17 mouse cellular contexts compared by ENCODE assay signal in genomic region chr14:86067743-86068142, GRCm38 (mm10).
A peak's percentile ranks its signal among the peaks of the same experiment; 100 is the strongest.
DNase-seq lines count a peak whose midpoint lies in the region; TF ChIP-seq lines count a peak whose summit lies in the region.
"Had no signal": no experiment of that assay in that cellular context is flagged by ENCODE, and none has a peak within 500 bp of the region (broad histone marks: within the 10 kb centered on the region; RNA-seq: fewer than 3 reads in every experiment).

No protein-coding gene starts in this region.

- peaks cover 7% of the 10 kb centered on the region for H3K9me3 ChIP-seq in CH12.LX (replicated peaks; ENCODE audit: low read length)
- no peaks in the 10 kb centered on the region for H3K9me3 ChIP-seq in MEL (replicated peaks; ENCODE audit: insufficient read depth, low read length)

- H3K27ac ChIP-seq in CH12.LX (ENCODE audit: insufficient read depth, low read depth) (no peak overlapping the region), MEL (ENCODE audit: control insufficient read depth, low read depth, low read length) (no peak overlapping the region)

- TF ChIP-seq POLR2A in CH12.LX (IDR thresholded peaks at IDR 0.05; ENCODE audit: low read depth, low read length) (no peak), MEL (IDR thresholded peaks at IDR 0.05; ENCODE audit: control insufficient read depth in 1 of 2, insufficient read depth in 1 of 2, low read depth in 1 of 2, low read length in 2 of 2, poor library complexity in 1 of 2) (no peak)
- no peak for TF ChIP-seq POLR2A in lung, adult 2 months (IDR thresholded peaks at IDR 0.05; ENCODE audit: borderline replicate concordance, extremely low read depth, low read depth, low read length)

- 100% methylated on average over 1 of the region's 1 CpGs for WGBS in lung, adult 2 months

- dilution Hi-C loops in CH12.LX (cut with MboI; ENCODE audit: extremely low pct_ligation_motif_present, extremely low pct_unique_long_range_greater_than_20kb, low sequenced_read_pairs), result no loop called here

- TF ChIP-seq CTCF in CH12.LX (conservative IDR thresholded peaks at IDR 0.05 in 1 of 2, IDR thresholded peaks at IDR 0.05 in 1 of 2; ENCODE audit: low read depth in 2 of 2, low read length in 2 of 2) (no peak), MEL (IDR thresholded peaks at IDR 0.05 in 2 of 3, conservative IDR thresholded peaks at IDR 0.05 in 1 of 3; ENCODE audit: control insufficient read depth in 1 of 3, insufficient read depth in 1 of 3, low read depth in 2 of 3, low read length in 3 of 3, poor library complexity in 1 of 3, severe bottlenecking in 1 of 3) (no peak)
- no peak for TF ChIP-seq CTCF in lung, adult 2 months (IDR thresholded peaks at IDR 0.05; ENCODE audit: insufficient read depth, low read length)

- TF ChIP-seq RAD21 in CH12.LX (IDR thresholded peaks at IDR 0.05; ENCODE audit: low read depth, low read length) (no peak), MEL (IDR thresholded peaks at IDR 0.05; ENCODE audit: low read depth, low read length) (no peak)

- H3K79me2 ChIP-seq in CH12.LX (replicated peaks; ENCODE audit: control insufficient read depth, extremely low read depth, insufficient read depth, poor library complexity, severe bottlenecking) (no peaks in the 10 kb centered on the region), MEL (ENCODE audit: control insufficient read depth, insufficient read depth, low read length, poor library complexity) (no peaks in the 10 kb centered on the region)

- H3K36me3 ChIP-seq in CH12.LX (replicated peaks in 1 of 2; ENCODE audit: control insufficient read depth in 1 of 2, insufficient read depth in 1 of 2, low read length in 1 of 2) (no peaks in the 10 kb centered on the region), MEL (ENCODE audit: control insufficient read depth in 1 of 2, insufficient read depth in 2 of 2, low read length in 2 of 2) (no peaks in the 10 kb centered on the region)
- H3K36me3 ChIP-seq: G1E had no signal

- no peak overlapping the region for H3K4me3 ChIP-seq in CH12.LX (replicated peaks in 1 of 3; ENCODE audit: low read depth in 2 of 3, low read length in 2 of 3, poor library complexity in 1 of 3)
- H3K4me3 ChIP-seq in MEL (ENCODE audit: control insufficient read depth in 1 of 2, insufficient read depth in 1 of 2, low read depth in 2 of 2, low read length in 2 of 2), result no peak overlapping the region
- H3K4me3 ChIP-seq in lung, adult 2 months (replicated peaks; ENCODE audit: extremely low read depth, low read depth, low read length), result no peak overlapping the region

- H3K4me1 ChIP-seq in CH12.LX (ENCODE audit: control insufficient read depth in 1 of 2, insufficient read depth in 2 of 2), result no peaks in the 10 kb centered on the region
- H3K4me1 ChIP-seq in MEL (ENCODE audit: control insufficient read depth in 1 of 2, insufficient read depth in 2 of 2, low read length in 2 of 2), result no peaks in the 10 kb centered on the region
- H3K4me1 ChIP-seq in lung, adult 2 months (ENCODE audit: control insufficient read depth, insufficient read depth, low read length), result peaks cover 3% of the 10 kb centered on the region; the same call in 1 of the 2 replicates

- H3K27me3 ChIP-seq in CH12.LX (replicated peaks), result no peaks in the 10 kb centered on the region
- no peaks in the 10 kb centered on the region for H3K27me3 ChIP-seq in MEL (ENCODE audit: control insufficient read depth in 1 of 2, insufficient read depth in 2 of 2, low read length in 2 of 2)

- no peak for DNase-seq in CH12.LX (ENCODE audit: extremely low read depth)
- peak; percentile 19 for DNase-seq in MEL (ENCODE audit: low read depth, low spot score)
- DNase-seq in left cerebral cortex, postnatal 10 days (ENCODE audit: extremely low spot score in 1 of 2, low spot score in 2 of 2), result no peak
- no peak for DNase-seq in lung, adult 2 months
- DNase-seq: adrenal gland, adult 2 months; adrenal gland, adult 8-10 months; adrenal gland, postnatal 10 days; adrenal gland, postnatal 14 days; adrenal gland, postnatal 25 days; adrenal gland, postnatal 36 days; B cell, adult 2 months; cerebellum, adult 11 months; cerebellum, adult 11-12 months; cerebellum, adult 18-20 months; cerebellum, adult 2 months; cerebellum, adult 8-10 months had no signal

- H3K9ac ChIP-seq in CH12.LX (ENCODE audit: insufficient read depth, low read depth) (no peak overlapping the region), MEL (ENCODE audit: control insufficient read depth, low read depth, low read length, poor library complexity, severe bottlenecking) (no peak overlapping the region)

- in situ Hi-C loops in CH12.LX (cut with MboI; ENCODE audit: low pct_ligation_motif_present, low pct_unique_long_range_greater_than_20kb, low sequenced_read_pairs), result no loop called here

- intact Hi-C loops in left cerebral cortex, postnatal 10 days (cut with DNase I), result no loop called here

- H3K4me2 ChIP-seq in CH12.LX (ENCODE audit: insufficient read depth, low read depth, poor library complexity, severe bottlenecking), result no peak overlapping the region

- TF ChIP-seq EP300 in CH12.LX (IDR thresholded peaks at IDR 0.05; ENCODE audit: low read length), result no peak
- no peak for TF ChIP-seq EP300 in MEL (IDR thresholded peaks at IDR 0.05; ENCODE audit: low read depth in 1 of 2, low read length in 2 of 2)

TF ChIP-seq in CH12.LX, 34 proteins besides CTCF, POLR2A, EP300 and RAD21:
- TF ChIP-seq ZNF384 (IDR thresholded peaks at IDR 0.05; ENCODE audit: low read depth, low read length) (peak; percentile 65), ZC3H11A (IDR thresholded peaks at IDR 0.05; ENCODE audit: low read depth, low read length) (no peak)

TF ChIP-seq in MEL, 35 proteins besides CTCF, POLR2A, EP300 and RAD21:
- TF ChIP-seq ZNF384 (IDR thresholded peaks at IDR 0.05; ENCODE audit: low read depth, low read length) (peak; percentile 93), MEF2A (IDR thresholded peaks at IDR 0.05; ENCODE audit: extremely low read depth, insufficient replicate concordance, low read depth, low read length, poor library complexity, severe bottlenecking) (no peak)
TF ChIP-seq in MEL: peak in this region for 1.

Comparison
In these comparisons a context has a peak if more than half of its experiments do, and no peak if none do; other contexts are left out.
1. Of the 35 proteins assayed by ChIP-seq in both MEL and CH12.LX: peak only in MEL: none; only in CH12.LX: none; in both: ZNF384; in neither: 34.